Mouse (Mus musculus) lung, postnatal 36 days (tissue): Measurements from ENCODE around the gene Mfsd6.

Experiments
- DNase-seq: peaks from one replicate; pipeline ENCODE4 v3.0.0; 2022; ENCODE audit warnings: mixed read lengths

Gene Mfsd6

DNA sequence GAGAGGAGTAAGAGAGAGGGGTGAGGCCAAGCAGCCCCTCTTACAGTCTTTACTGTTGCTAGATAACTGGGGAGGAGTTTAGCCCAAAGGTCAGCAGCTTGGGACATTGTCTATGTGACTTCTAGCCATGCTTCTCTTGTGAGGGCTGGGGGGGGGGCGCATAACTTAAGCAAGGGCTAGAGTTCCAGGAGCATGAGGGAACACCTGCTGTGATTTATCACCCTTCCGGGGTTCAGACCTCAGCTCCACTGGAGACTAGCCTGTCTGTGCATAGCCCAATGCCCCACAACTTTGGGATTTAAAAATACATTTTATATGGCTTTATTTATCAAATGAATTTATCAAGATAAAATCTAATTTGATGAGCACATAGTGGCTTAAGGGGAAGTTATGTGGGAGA is 89.2 kb downstream of the Mfsd6 start:
- no peak for DNase-seq

DNA sequence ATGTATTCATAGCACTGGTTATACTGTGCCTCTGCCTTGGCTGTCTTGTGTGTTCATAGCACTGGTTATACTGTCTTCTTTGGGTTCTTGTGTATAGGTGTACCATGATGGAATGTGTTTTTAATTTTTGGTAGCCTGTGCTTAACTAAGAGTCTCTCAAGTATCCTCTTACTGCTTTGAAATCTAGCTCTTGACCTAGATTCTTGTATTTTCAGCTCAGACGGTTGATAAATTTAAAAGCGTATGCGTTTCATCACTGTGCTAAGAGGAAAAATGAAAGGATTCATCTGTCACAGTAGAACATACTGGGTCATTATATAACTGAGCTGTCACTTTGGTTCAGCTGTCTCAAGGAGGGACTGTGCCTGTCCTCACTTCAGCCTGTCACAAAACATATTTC is 91.3 kb downstream of the Mfsd6 start:
- no peak for DNase-seq

DNA sequence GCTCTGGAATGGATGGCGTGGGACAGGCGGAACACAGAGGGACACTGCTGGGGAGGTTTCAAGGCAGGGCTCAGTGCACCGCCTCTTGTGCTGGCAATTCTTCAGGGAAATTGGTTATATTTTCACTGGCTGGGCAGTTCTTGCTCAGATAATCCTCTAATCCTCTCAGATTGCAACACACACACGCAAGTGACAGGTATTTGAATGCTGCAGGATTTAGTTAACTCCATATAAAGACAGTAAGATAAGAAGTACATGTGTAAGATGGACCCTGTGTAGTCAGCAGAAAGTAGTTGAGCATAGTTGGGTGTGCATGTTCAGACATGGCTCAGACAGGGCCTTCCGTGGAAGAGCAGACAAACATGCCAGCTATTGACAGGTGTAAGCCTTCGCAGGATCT is 93.0 kb downstream of the Mfsd6 start:
- DNase-seq = no peak

DNA sequence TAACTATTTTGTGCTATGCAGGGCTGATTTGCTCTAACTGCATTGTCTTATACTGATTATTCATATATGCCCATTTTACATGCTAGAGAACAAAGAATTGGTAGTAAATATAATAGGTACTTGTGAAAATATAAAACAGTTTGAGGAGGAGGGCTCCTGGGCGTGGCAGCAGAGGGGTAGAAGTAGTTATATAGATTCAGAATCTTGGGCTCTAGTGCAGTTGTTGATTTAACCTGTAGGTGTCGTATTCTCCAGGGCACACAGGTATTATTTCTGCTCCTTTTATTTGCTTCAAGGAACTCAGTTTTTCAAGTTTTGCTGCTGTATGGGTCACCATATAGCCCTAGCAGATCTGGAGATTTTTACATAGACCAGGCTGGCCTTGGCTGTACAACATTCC is 95.7 kb downstream of the Mfsd6 start:
- no peak for DNase-seq

DNA sequence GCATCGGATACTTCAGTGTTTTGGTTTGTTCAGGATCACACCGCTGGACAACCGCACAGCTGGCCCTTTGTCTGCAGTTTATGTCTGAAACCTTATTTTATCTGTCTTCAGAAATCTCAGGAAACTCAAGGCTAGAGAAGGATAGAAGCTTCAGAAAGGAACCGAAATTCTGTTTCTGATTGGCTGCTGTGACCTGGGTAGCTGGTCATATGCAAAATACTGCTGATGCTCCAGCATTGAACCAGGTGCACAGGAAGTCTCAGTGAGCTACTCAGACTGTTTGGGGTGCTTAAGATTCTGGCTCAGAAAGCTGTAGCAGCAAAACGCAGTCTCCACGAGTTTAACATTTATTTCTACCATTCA is 96.3 kb downstream of the Mfsd6 start:
- peak; percentile 60 for DNase-seq

DNA sequence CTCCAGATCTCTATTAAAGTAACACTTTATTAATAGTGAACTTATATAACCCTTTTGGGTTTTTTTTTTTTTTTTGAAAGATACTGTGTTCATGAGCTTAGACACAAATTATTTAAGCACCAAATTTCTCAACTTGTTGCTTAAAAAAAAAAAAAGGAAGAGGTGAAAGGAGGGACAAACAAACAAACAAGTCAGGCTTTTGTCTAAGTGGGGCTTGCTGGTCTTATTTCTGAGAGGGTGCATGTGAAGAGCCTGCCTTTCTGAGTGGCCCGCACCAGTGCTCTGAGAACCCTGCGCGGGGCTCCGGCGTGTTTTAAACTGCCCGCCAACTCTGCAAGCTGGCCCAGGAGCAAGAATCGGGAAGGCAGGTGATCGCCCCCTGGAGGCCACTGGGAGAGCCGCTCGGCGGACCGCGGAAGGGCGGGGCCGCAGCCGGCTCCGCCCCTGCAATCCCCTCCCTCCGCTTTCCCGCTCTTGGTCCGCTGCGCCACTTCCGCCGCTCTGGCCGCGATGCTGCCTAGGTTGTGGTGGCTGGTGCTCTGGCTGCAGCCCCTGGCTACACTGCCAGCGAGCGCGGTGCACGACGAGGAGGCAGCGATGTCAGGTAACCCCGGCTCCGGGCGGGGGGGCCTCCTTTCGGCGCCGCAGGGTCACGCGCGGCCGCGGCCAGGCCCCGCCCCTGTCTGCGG is 96.9 kb downstream of the Mfsd6 start, which contains the start of gene Nemp2:
TSS of gene Nemp2 (plus strand) at position 456 of the 689 bp plus-strand sequence.
- peak; percentile 92 for DNase-seq

DNA sequence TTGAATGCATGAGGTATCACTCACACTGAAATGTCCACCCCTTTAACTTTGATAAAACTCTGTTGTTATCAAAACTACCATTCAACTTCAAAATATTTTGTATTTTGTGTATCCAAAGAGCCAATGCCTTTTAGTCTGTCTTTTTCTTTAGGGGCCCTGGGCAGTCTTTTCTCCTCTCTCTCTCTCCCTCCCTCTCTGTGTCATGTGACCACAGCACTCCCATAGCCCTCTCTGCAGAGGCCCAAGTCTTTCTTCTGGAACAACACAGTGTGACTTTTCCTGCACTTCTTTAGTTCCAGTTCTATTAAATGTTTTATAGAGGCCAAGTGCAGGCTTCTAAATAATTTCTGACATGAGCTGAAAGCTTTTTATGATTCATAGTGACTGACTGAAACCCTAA is 106.8 kb downstream of the Mfsd6 start:
- DNase-seq = no peak

DNA sequence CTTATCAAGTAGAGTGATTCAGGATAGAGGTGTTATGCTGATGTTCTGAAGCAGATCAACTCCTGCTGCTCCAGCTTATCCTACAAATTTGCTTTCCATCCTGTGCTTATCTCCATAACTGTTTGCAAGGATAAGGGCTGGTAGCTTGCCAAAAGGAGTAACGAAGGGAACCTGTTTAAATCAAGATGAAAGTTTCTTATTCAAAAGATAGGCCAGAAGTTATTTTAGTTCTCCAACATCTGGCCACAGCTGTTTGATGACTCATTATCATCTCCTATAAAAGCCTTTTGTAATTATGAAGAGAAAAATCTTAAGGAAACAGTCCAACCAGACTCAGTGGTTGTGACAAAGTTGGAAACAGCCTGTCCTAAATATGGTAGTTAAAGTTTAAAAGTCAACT is 109.0 kb downstream of the Mfsd6 start:
- no peak for DNase-seq

DNA sequence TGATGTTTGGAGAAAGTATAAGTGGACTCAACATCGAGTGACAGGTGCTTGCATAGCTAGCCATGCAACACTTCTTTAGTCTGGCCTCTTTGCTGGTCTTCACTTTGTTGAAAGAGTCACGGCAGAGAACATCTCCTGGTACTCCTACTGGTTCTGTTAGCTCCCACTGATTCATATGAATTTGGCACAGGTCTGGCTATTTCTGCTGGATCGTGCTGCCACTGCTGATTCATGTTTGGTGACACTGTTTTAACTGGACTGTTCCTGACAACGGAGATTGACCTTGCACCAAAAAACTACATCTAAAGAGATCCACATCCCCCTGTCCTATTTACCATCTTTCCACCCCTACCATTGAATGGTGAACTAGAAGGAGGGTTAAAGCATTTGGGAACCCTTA is 118.8 kb downstream of the Mfsd6 start:
- DNase-seq = no peak

DNA sequence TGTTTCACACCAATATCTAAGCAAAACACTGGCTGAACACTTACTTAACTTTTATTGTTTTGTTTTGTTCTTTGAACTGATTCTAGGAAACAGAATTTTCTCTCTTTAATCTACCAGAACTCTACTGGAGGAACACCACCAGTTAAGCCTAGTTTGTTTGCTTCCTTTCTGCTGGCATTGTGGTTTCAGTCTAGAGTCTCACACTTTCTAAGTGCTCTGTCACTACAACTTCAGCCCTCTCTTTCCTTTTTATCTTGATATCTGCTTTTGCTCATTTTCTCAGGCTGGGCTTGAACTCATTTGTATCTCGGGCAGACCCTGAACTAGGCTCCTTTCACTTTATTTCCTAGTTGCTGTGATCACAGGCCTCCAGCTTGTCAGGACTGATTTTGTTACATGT is 119.6 kb downstream of the Mfsd6 start:
- DNase-seq = no peak
